Mouse (Mus musculus) MEL (cell line): ENCODE results near the gene Krtcap2. TPM values are rescaled to one million over a fixed set of nuclear protein-coding genes. Genes with fewer than 3 reads are reported as not detected.

Source experiments
- DNase-seq: peaks from one replicate; pipeline ENCODE4 v3.0.0; 2011; ENCODE audit warnings: low read depth, low spot score
- H3K27ac ChIP-seq: 2 replicates; pipeline ENCODE4 v1.5.1; 2012; ENCODE audit warnings: low read depth, mild to moderate bottlenecking, control low read depth, low read length, moderate library complexity; ENCODE audit not compliant: control insufficient read depth
- H3K27me3 ChIP-seq, 2 experiments: fragments of 150-350 bp in 1 of 2; sonication (generic) in 1 of 2; 2 replicates each; pipeline ENCODE4 v1.6.1; 2012; ENCODE audit warnings: low read length in 2 of 2, mild to moderate bottlenecking in 2 of 2, improper control_type of control experiment in 1 of 2, moderate library complexity in 1 of 2; ENCODE audit not compliant: insufficient read depth in 2 of 2, control insufficient read depth in 1 of 2
- H3K36me3 ChIP-seq, 2 experiments: 2 replicates each; pipeline ENCODE4 v1.6.1; 2012 to 2014; ENCODE audit warnings: low read length in 2 of 2, improper control_type of control experiment in 1 of 2, inconsistent platforms in 1 of 2, mild to moderate bottlenecking in 1 of 2; ENCODE audit not compliant: insufficient read depth in 2 of 2, control insufficient read depth in 1 of 2
- H3K4me1 ChIP-seq, 2 experiments: fragments of 150-350 bp in 1 of 2; sonication (generic) in 1 of 2; 2 replicates each; pipeline ENCODE4 v1.6.1; 2012; ENCODE audit warnings: low read length in 2 of 2, improper control_type of control experiment in 1 of 2, mild to moderate bottlenecking in 1 of 2; ENCODE audit not compliant: insufficient read depth in 2 of 2, control insufficient read depth in 1 of 2
- H3K4me3 ChIP-seq, 2 experiments: fragments of 150-350 bp in 1 of 2; sonication (generic) in 1 of 2; 2 replicates each; pipeline ENCODE4 v1.5.1; 2012; ENCODE audit warnings: low read depth in 2 of 2, low read length in 2 of 2, mild to moderate bottlenecking in 2 of 2, moderate library complexity in 2 of 2, control low read depth in 1 of 2, improper control_type of control experiment in 1 of 2; ENCODE audit not compliant: control insufficient read depth in 1 of 2, insufficient read depth in 1 of 2
- H3K79me2 ChIP-seq: 2 replicates; pipeline ENCODE4 v1.6.1; 2012; ENCODE audit warnings: mild to moderate bottlenecking, low read length, moderate library complexity; ENCODE audit not compliant: control insufficient read depth, poor library complexity, insufficient read depth
- H3K9ac ChIP-seq: 2 replicates; pipeline ENCODE4 v1.6.1; 2012; ENCODE audit warnings: low read depth, mild to moderate bottlenecking, control low read depth, low read length, moderate library complexity; ENCODE audit not compliant: control insufficient read depth, poor library complexity, severe bottlenecking
- H3K9me3 ChIP-seq: fragments of 150-350 bp; sonication (generic); replicated peaks from 2 replicates; pipeline ENCODE4 v1.6.1; 2012; ENCODE audit warnings: mild to moderate bottlenecking, low read length, improper control_type of control experiment, moderate library complexity; ENCODE audit not compliant: insufficient read depth
- EP300 ChIP-seq, 2 experiments: IDR thresholded peaks; 2 replicates each; pipeline ENCODE4 v1.6.1; 2011; ENCODE audit warnings: improper control_type of control experiment in 2 of 2, low read length in 2 of 2, low read depth in 1 of 2, mild to moderate bottlenecking in 1 of 2
- GATA1 ChIP-seq: IDR thresholded peaks from 2 replicates; pipeline ENCODE4 v1.6.1; 2011; ENCODE audit warnings: low read depth, low read length, improper control_type of control experiment
- HCFC1 ChIP-seq: IDR thresholded peaks from 2 replicates; pipeline ENCODE4 v1.6.1; 2012; ENCODE audit warnings: low read depth, mild to moderate bottlenecking, inconsistent platforms, low read length, improper control_type of control experiment, moderate library complexity
- JUND ChIP-seq: IDR thresholded peaks from 2 replicates; pipeline ENCODE4 v1.6.1; 2011; ENCODE audit warnings: low read depth, mild to moderate bottlenecking, improper control_type of control experiment, low read length
- KAT2A ChIP-seq: conservative IDR thresholded peaks from 2 replicates; pipeline ENCODE4 v1.6.1; 2012; ENCODE audit warnings: low read depth, low read length, improper control_type of control experiment, inconsistent platforms
- MEF2A ChIP-seq: IDR thresholded peaks from 2 replicates; pipeline ENCODE4 v1.6.1; 2014; ENCODE audit warnings: low read depth, mild to moderate bottlenecking, inconsistent platforms, low read length, improper control_type of control experiment; ENCODE audit not compliant: poor library complexity, insufficient replicate concordance, severe bottlenecking; ENCODE audit errors: extremely low read depth
- MYC ChIP-seq: IDR thresholded peaks from 2 replicates; pipeline ENCODE4 v1.6.1; 2011; ENCODE audit warnings: low read depth, mild to moderate bottlenecking, low read length, improper control_type of control experiment, moderate library complexity
- NELFE ChIP-seq: IDR thresholded peaks from 2 replicates; pipeline ENCODE4 v1.6.1; 2011; ENCODE audit warnings: low read depth, low read length, improper control_type of control experiment
- NRF1 ChIP-seq: IDR thresholded peaks from 2 replicates; pipeline ENCODE4 v1.6.1; 2014; ENCODE audit warnings: low read depth, mild to moderate bottlenecking, inconsistent platforms, low read length, improper control_type of control experiment, moderate library complexity; ENCODE audit not compliant: poor library complexity, insufficient read depth, severe bottlenecking
- POLR2A ChIP-seq, 2 experiments: IDR thresholded peaks; 2 replicates each; pipeline ENCODE4 v1.6.1; 2011 to 2012; ENCODE audit warnings: low read length in 2 of 2, mild to moderate bottlenecking in 2 of 2, control low read depth in 1 of 2, improper control_type of control experiment in 1 of 2, low read depth in 1 of 2, moderate library complexity in 1 of 2; ENCODE audit not compliant: control insufficient read depth in 1 of 2, insufficient read depth in 1 of 2, poor library complexity in 1 of 2
- POLR2AphosphoS2 ChIP-seq: IDR thresholded peaks from 2 replicates; pipeline ENCODE4 v1.6.1; 2011; ENCODE audit warnings: low read length, improper control_type of control experiment
- POLR2AphosphoS5 ChIP-seq: IDR thresholded peaks from 2 replicates; pipeline ENCODE4 v1.6.1; 2012; ENCODE audit warnings: low read depth, borderline replicate concordance, mild to moderate bottlenecking, inconsistent platforms, low read length, moderate library complexity, mixed read lengths
- RAD21 ChIP-seq: IDR thresholded peaks from 2 replicates; pipeline ENCODE4 v1.6.1; 2011; ENCODE audit warnings: mild to moderate bottlenecking, low read depth, low read length, improper control_type of control experiment
- TCF12 ChIP-seq: IDR thresholded peaks from 2 replicates; pipeline ENCODE4 v1.6.1; 2014; ENCODE audit warnings: low read depth, mild to moderate bottlenecking, inconsistent platforms, low read length, improper control_type of control experiment, moderate library complexity
- ZKSCAN1 ChIP-seq: IDR thresholded peaks from 2 replicates; pipeline ENCODE4 v1.6.1; 2012; ENCODE audit warnings: low read depth, mild to moderate bottlenecking, inconsistent platforms, low read length, improper control_type of control experiment, moderate library complexity
- ZMIZ1 ChIP-seq: IDR thresholded peaks from 2 replicates; pipeline ENCODE4 v1.6.1; 2012; ENCODE audit warnings: low read depth, mild to moderate bottlenecking, inconsistent platforms, low read length, improper control_type of control experiment, moderate library complexity
- polyA plus RNA-seq, 2 experiments: library from polyadenylated mRNA; stranded (reverse) in 1 of 2; unstranded in 1 of 2; fragments of >175 nt in 1 of 2; fragments of >200 nt in 1 of 2; gene quantifications; 2 replicates each; pipeline versions ENCODE4 v1.2.1 to v1.2.4; 2012; ENCODE audit warnings: low replicate concordance in 2 of 2, low read depth in 1 of 2; ENCODE audit not compliant: insufficient read length in 2 of 2, insufficient read depth in 1 of 2, missing spikeins in 1 of 2
- total RNA-seq: library from RNA; depleted of rRNA; stranded (reverse); fragments of 300-350 nt; gene quantifications from 2 replicates; pipeline ENCODE4 v1.2.3, GENCODE M21; 2012

Krtcap2 gene
- total and polyA plus RNA-seq, 3 experiments = 171 to 497 TPM; not detected in 1

DNA sequence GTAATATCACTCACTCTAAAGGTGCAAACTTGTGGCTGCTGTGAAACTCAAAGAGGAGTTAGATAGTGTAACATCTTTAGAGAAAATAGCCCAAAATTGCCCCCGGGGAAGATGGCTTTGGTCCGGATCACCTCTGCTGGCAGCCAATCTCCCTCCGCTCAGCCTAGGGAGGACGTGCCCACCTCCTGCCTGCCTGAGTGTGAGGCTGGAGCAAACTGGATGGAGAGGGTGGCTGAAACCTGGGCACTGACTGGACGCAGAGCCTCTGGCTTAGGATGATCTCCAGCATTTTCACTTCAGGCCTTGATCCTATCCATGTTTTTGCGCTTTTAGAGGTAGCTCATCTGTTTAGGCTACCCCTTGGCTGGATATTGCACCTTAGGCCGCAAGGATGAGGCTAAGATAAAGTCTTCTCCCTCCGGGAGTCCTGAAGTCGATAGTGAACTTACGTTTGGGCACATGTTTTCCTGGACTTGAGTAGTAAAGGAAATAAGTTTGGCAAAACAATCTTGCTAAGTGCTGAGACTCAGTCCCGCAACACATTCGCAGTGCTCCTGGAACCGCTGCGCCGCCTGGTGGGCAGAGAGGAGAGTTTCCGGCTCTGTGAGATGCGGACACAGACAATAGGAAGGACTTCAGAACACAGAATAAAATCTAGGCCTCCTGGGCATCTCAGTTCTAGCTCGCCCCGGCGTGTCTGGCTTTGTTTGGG is 36.0 kb downstream of the Krtcap2 start (continued):
- TF ChIP-seq RAD21 = peak; percentile 92
- TF ChIP-seq, all 39 proteins: peak for 14

DNA sequence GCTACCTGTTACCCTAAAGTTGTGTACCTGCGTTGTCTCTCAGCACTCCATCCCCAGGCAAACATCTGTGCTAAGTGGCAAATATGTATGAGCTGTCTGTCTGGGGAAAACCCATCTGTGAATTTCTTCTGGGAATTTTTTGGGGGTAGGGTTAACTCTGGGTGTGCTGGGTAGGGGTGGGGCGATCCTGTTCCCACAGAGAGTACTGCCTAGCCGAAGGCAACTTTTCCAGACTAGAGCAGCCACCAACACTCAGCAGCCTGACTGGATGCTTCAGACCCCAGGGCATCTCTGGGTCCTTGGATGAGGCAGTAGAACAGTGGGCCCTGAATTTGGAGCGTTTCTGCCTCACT is 36.5 kb downstream of the Krtcap2 start:
- no peaks in the 10 kb centered on the region for H3K79me2 ChIP-seq
- H3K4me1 ChIP-seq = 0 out of 4 replicates have a peak, but pooled peaks cover 0 to 6% of the 10 kb centered on the region in 2 experiments
- no peak for DNase-seq
- no peaks in the 10 kb centered on the region for H3K9me3 ChIP-seq
- peaks cover 31 to 41% of the 10 kb centered on the region in 2 experiments for H3K27me3 ChIP-seq
- H3K9ac ChIP-seq = no peak overlapping the region
- H3K27ac ChIP-seq = no peak overlapping the region
- no peak for TF ChIP-seq ZMIZ1
- TF ChIP-seq HCFC1 = no peak
- TF ChIP-seq POLR2AphosphoS2 = no peak
- no peak for TF ChIP-seq POLR2AphosphoS5
- no peak for TF ChIP-seq ZKSCAN1
- no peak for TF ChIP-seq NELFE
- TF ChIP-seq GATA1 = no peak
- TF ChIP-seq JUND = no peak
- no peak for TF ChIP-seq RAD21
- no peak for TF ChIP-seq MEF2A
- TF ChIP-seq POLR2A (IDR thresholded peaks at IDR 0.05; ENCODE audit: control insufficient read depth in 1 of 2, insufficient read depth in 1 of 2, low read depth in 1 of 2, low read length in 2 of 2, poor library complexity in 1 of 2) = no peak
- no peak for TF ChIP-seq EP300 (IDR thresholded peaks at IDR 0.05; ENCODE audit: low read depth in 1 of 2, low read length in 2 of 2)
- TF ChIP-seq, all 39 proteins: peak for 0
- Histone ChIP-seq H3K36me3 (no peaks in the 10 kb centered on the region), H3K4me3 (no peak overlapping the region)

- TF ChIP-seq HCFC1 (no peak), RAD21 (no peak), NRF1 (no peak), MYC (no peak), MEF2A (no peak), KAT2A (no peak), POLR2A (IDR thresholded peaks at IDR 0.05; ENCODE audit: control insufficient read depth in 1 of 2, insufficient read depth in 1 of 2, low read depth in 1 of 2, low read length in 2 of 2, poor library complexity in 1 of 2) (no peak), TCF12 (no peak)
- no peak for DNase-seq
- H3K4me1 ChIP-seq = 0 out of 4 replicates have a peak, but pooled peaks cover 0 to 6% of the 10 kb centered on the region in 2 experiments
- no peak overlapping the region for H3K9ac ChIP-seq
- H3K36me3 ChIP-seq = no peaks in the 10 kb centered on the region
- H3K27ac ChIP-seq = no peak overlapping the region
- H3K27me3 ChIP-seq = peaks cover 19 to 30% of the 10 kb centered on the region in 2 experiments
- H3K79me2 ChIP-seq = no peaks in the 10 kb centered on the region
- no peaks in the 10 kb centered on the region for H3K9me3 ChIP-seq
- no peak overlapping the region for H3K4me3 ChIP-seq
Measured at GRCm38 (mm10) chr3:89284261-89284660, 38.5 kb downstream of the Krtcap2 start.
